Mouse (Mus musculus): ENCODE data around the gene Srpr.

- TF ChIP-seq CTCF (IDR thresholded peaks at IDR 0.05; ENCODE audit: low read depth, low read length): no peak
- TF ChIP-seq POLR2A (IDR thresholded peaks at IDR 0.05; ENCODE audit: insufficient read depth, low read length): no peak
These were observed 5.9 kb upstream of the Srpr start for GRCm38 (mm10) chr9:35194048-35194447.

Data from ES-Bruce4 (cell line).